Mouse (Mus musculus): ENCODE measurements around the gene Ntm.

The Ntm gene

GRCm38 (mm10) chr9:29407954-29408353, 555.0 kb downstream of the Ntm start:
- no peak for DNase-seq (ENCODE audit: low spot score)

GRCm38 (mm10) chr9:29406973-29407372, 556.0 kb downstream of the Ntm start:
- no peak for DNase-seq (ENCODE audit: low spot score)

GRCm38 (mm10) chr9:29406046-29406445, 556.9 kb downstream of the Ntm start:
- no peak for DNase-seq (ENCODE audit: low spot score)

- DNase-seq (ENCODE audit: low spot score), result no peak
These were observed 562.8 kb downstream of the Ntm start for GRCm38 (mm10) chr9:29400151-29400550.

GRCm38 (mm10) chr9:29396101-29396500, 566.8 kb downstream of the Ntm start:
- no peak for DNase-seq (ENCODE audit: low spot score)

GRCm38 (mm10) chr9:29393136-29393535, 569.8 kb downstream of the Ntm start:
- DNase-seq (ENCODE audit: low spot score), result no peak

DNA sequence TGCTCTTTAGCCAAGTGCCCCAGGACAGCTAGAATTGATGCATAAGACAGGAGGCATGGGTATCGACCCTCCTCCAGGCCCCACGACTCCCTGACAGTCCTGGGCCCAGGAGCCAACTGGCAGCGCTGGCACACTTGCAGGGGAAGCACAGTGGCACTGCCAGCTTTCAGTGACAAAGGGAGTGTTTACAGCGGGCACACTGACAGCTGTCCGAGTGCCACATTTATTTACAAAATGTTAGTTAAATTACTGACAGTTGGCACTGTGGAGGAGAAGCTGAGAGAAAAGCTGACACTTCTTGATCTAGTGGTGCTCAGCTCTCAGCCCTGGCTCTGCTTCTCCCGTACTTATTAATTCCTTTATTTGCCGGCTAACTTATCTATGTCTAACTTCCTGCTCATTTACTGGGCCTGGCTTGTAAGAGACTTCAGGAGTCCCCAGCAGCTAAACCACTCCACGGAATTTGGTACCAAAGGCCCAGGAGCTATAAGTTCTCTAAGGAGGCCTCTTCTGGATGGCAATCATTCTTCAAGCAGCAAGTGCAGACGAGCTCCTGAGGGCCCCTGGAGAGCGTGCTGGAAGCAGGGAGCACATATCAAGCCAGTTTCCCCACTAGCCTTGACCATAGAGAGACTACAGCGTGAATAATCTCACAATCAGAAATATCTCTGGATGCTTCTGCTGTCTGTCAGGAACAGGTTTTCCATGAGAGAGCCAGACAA, 572.0 kb downstream of the Ntm start:
- DNase-seq (ENCODE audit: low spot score), result no peak

GRCm38 (mm10) chr9:29389224-29389623, 573.7 kb downstream of the Ntm start:
- no peak for DNase-seq (ENCODE audit: low spot score)

- no peak for DNase-seq (ENCODE audit: low spot score)
These were observed 575.8 kb downstream of the Ntm start for GRCm38 (mm10) chr9:29387136-29387535.

DNA sequence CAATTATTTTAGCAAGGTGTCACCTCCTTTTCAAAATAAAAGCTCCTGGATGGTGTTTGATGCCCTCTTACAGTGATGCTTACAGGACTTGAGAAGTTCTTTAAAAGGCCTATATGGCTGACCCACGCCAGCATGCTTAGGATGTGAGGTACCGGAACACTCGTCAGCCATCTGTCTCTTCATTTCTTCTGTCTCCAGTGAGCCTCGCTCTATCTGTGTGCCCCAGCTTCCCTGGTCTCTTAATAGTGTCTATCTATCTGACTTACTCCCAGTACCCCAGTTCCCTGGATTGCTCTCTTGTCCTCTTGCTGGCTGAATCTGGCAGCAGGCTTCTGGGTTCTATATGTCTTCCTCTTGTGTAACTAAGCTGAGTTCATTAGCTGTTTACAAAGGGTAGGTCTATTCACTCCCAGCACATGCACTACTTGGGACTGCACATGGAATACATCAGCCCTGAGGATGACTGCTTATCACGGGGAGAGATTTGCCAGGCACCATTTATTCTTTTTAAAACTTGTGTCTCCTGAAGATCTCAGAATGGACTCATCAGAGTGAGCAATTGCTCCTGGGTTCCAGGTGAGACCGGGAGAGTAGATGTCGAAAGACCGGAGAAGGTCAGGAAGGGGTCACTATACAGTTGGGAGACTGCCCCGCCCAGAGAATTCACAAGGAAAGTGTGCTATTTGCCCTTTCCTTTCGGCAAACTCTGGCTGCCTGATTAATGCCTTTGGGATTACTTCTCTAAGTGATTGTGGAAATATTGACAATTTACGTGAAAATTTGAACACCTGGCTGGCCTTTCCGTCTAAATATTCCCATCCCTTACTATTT, 585.6 kb downstream of the Ntm start:
- no peak for DNase-seq (ENCODE audit: low spot score)

DNA sequence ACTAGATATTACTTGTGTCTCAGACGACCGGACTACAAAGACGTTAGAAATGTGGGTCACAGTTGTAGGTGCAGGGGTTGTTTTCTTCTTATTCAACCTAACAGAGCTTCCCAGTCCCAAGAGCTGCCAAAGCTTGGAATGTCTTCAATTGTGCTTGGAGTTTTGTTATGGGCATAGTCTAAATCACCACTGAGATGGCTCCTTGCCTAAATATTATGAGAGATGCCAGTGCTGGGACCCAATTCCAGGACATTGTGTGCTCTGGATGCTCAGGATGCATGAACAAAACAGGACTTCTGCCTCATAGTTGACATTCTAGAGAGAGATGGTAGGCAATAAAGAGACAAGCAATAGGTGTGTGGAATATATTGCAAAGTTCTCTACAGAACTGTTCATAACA, 591.6 kb downstream of the Ntm start:
- DNase-seq (ENCODE audit: low spot score), result no peak

GRCm38 (mm10) chr9:29369621-29370020, 593.3 kb downstream of the Ntm start:
- DNase-seq (ENCODE audit: low spot score), result no peak

GRCm38 (mm10) chr9:29368291-29368690, 594.6 kb downstream of the Ntm start:
- no peak for DNase-seq (ENCODE audit: low spot score)

DNA sequence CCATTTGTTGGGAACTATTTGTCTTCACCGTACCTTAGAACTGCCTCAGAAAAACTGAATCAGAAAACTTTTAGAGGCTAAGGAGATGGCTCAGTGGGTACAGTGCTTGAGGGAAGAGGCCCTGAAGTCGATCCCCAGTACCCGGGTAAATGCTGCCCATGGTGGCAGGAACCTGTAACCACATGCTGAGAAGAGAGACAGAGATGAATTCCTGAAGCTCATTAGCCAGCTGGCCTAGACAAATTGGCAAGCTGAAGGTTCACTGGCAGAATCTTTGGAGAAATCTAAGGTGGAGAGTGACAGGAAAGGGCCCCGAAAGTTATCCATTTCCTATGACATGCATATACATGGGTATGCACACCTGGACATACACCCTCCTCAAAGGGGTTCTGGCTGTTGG, 605.1 kb downstream of the Ntm start:
- no peak for DNase-seq (ENCODE audit: low spot score)

DNA sequence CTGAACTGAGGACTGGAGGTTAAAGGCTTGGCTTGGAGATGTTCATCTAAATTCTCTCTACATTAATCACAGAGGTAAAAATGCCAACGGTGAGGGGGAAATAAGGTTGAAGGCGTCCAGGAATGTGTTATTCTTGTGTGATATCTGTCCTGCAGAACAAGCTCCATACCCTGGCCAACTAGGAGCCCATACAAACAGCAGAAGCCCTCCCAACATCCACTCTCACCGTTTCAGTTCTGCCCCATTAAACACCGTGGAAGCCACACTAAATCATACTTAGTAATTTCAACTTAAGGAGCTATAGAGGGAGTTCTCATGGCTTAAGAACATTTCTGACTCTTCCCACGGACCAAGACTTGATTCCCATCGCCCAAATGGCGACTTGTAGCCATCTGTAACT, 620.6 kb downstream of the Ntm start:
- DNase-seq (ENCODE audit: low spot score), result no peak

GRCm38 (mm10) chr9:29341292-29341691, 621.6 kb downstream of the Ntm start:
- no peak for DNase-seq (ENCODE audit: low spot score)

GRCm38 (mm10) chr9:29335671-29336070, 627.3 kb downstream of the Ntm start:
- no peak for DNase-seq (ENCODE audit: low spot score)

DNA sequence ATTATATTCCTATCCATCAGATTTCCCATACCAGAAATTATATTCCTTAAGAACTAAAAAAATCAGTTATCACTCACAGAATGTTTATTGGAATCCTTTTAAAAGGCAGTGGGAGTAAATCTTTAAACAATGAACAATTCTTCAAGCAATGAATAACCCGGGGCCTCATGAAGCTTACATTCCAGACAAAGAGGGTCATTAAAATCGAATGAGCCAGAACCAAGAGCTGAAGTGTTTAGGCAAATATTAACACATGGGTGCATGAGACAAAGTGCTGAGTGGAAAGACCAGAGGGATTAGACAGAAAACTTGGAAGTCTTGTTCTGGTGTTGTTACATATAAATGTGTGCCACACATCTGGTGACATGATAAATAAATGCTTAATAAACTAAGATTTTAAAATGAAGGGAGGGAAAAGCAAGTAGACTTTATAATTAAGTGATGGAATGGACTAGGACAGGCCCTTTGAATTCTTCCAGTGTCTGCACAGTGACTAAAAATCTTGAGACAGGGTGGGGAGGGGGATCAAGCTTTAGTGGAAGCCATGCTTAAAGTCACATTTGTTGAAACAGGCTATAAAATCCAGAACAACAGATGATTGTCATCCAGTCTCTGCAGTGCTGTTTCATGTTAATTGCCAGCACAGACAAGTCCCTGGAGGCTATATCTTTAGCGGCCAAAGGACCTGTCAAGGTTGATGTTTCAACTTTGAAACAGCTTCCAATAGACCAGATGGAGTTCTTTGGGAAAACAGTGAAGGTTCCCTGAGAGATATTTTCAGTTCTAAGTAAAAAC, 630.4 kb downstream of the Ntm start:
- no peak for DNase-seq (ENCODE audit: low spot score)

DNA sequence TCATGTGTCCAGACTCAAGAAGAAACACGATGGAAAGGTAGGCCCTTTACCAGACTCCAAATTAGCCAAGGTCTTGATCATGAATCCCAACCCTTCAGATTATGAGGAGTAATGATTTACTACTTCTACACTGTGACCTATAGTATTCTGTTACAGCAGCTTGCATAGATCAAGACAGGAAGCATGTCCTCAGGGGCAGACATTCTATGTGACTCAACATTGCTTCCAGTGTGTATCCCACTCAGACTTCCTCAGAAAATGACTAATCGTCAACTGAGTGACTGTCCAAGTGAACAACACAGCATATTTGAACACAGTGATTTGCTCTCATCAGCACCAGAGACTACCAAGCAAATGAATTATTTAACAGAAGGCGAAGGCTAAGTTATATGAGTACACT, 632.5 kb downstream of the Ntm start:
- DNase-seq (ENCODE audit: low spot score), result no peak

GRCm38 (mm10) chr9:29326283-29326682, 636.7 kb downstream of the Ntm start:
- no peak for DNase-seq (ENCODE audit: low spot score)

- no peak for DNase-seq (ENCODE audit: low spot score)
These were observed 637.8 kb downstream of the Ntm start for GRCm38 (mm10) chr9:29325137-29325536.

DNA sequence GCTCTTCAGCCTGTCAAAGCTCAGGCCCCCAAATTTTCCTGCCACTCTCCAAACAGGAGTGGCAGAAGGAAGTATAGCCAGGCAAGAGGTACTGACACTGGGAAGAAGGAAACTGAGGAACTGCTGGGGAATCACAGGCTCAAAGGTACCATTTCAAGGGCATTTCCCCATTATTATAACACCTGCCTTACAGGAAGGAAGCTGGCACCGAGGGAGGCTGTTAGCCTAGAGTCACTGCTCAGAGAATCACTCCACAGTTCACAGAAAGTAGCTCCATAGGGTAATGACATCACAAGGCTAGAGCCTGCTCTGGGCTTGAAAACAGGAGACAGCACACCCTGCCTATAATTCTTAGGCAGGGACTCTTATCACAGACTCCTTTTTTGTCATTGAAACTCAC, 643.7 kb downstream of the Ntm start:
- no peak for DNase-seq (ENCODE audit: low spot score)

GRCm38 (mm10) chr9:29318676-29319162, 644.2 kb downstream of the Ntm start:
- DNase-seq (ENCODE audit: low spot score), result no peak

Data from ovary, postnatal 36 days (tissue).